Mouse (Mus musculus) midbrain, postnatal 0 days (tissue): ENCODE measurements around the gene Rora. TPM values are rescaled to one million over a fixed set of nuclear protein-coding genes. Genes with fewer than 3 reads are reported as not detected.

Experiments used
- ATAC-seq: fragments of 200-750 bp; cut with Nextera tagmentation; 2 replicates; pipeline ENCODE4 v1.8.0; 2017; ENCODE audit warnings: moderate number of reproducible peaks, mild to moderate bottlenecking, moderate TSS enrichment, moderate library complexity; ENCODE audit not compliant: low FRiP score
- DNase-seq: peaks from one replicate; pipeline ENCODE4 v3.0.0-alpha.2; 2015; ENCODE audit warnings: low spot score
- H3K27ac ChIP-seq: fragments of 300-500 bp; sonication (generic); 2 replicates; pipeline ENCODE4 v1.5.1; 2014; ENCODE audit warnings: low read depth, mild to moderate bottlenecking, low read length, mixed read lengths
- H3K27me3 ChIP-seq: fragments of 300-500 bp; sonication (generic); 2 replicates; pipeline ENCODE4 v1.6.1; 2014; ENCODE audit warnings: low read length, control low read depth, mixed read lengths; ENCODE audit not compliant: insufficient read depth
- H3K36me3 ChIP-seq: fragments of 300-500 bp; sonication (generic); 2 replicates; pipeline ENCODE4 v1.6.1; 2014; ENCODE audit warnings: low read length, control low read depth, mixed read lengths; ENCODE audit not compliant: insufficient read depth
- H3K4me1 ChIP-seq: fragments of 300-500 bp; sonication (generic); 2 replicates; pipeline ENCODE4 v1.6.1; 2014; ENCODE audit warnings: mild to moderate bottlenecking, control low read depth, antibody characterized with exemption, low read length, mixed read lengths; ENCODE audit not compliant: insufficient read depth
- H3K4me2 ChIP-seq: fragments of 300-500 bp; sonication (generic); 2 replicates; pipeline ENCODE4 v1.6.1; 2014; ENCODE audit warnings: low read depth, mild to moderate bottlenecking, low read length, mixed read lengths; ENCODE audit not compliant: poor library complexity, severe bottlenecking
- H3K4me3 ChIP-seq: fragments of 300-500 bp; sonication (generic); 2 replicates; pipeline ENCODE4 v1.5.1; 2014; ENCODE audit warnings: low read depth, mild to moderate bottlenecking, low read length, moderate library complexity
- H3K9ac ChIP-seq: fragments of 300-500 bp; sonication (generic); replicated peaks from 2 replicates; pipeline ENCODE4 v1.6.1; 2014; ENCODE audit warnings: mild to moderate bottlenecking, low read length, moderate library complexity, mixed read lengths; ENCODE audit not compliant: poor library complexity, severe bottlenecking
- H3K9me3 ChIP-seq: fragments of 300-500 bp; sonication (generic); 2 replicates; pipeline ENCODE4 v1.6.1; 2016; ENCODE audit warnings: low read length, control low read depth
- CTCF ChIP-seq: IDR thresholded peaks from 2 replicates; pipeline ENCODE4 v1.5.1; 2016; ENCODE audit warnings: antibody characterized with exemption, mild to moderate bottlenecking
- WGBS: fragments of 180-500 bp; shearing (Covaris S2); extraction: QIAGEN DNeasy Blood & Tissue Kit; methylation state at CpG from one replicate; pipeline ENCODE4 v1.1.7; 2014; 5-methylcytosine and 5-hydroxymethylcytosine counted together
- polyA plus RNA-seq: library from polyadenylated mRNA; unstranded; fragments of >200 nt; fragmentation: Nextera tagmentation; extraction: Ambion mirVana; gene quantifications from 2 replicates; pipeline ENCODE4 v1.2.1, GENCODE M21; 2015
- total RNA-seq: library from RNA; depleted of rRNA; stranded (reverse); fragments of >200 nt; gene quantifications from 2 replicates; pipeline ENCODE4 v1.2.3, GENCODE M21; 2014

Rora gene
- total and polyA plus RNA-seq, 2 experiments from 2014 or later, result 28.2 to 49.6 TPM

GRCm38 (mm10) chr9:69331790-69332189, 678.2 kb downstream of the Rora start:
- ATAC-seq (no peak), DNase-seq (no peak)
- no peak overlapping the region for H3K4me3 ChIP-seq
- H3K4me1 ChIP-seq, result no peaks in the 10 kb centered on the region
- no peaks in the 10 kb centered on the region for H3K27me3 ChIP-seq
- 90% methylated on average over 3 of the region's 3 CpGs for WGBS
- no peak overlapping the region for H3K9ac ChIP-seq
- no peaks in the 10 kb centered on the region for H3K9me3 ChIP-seq
- H3K36me3 ChIP-seq, result no peaks in the 10 kb centered on the region
- no peak for TF ChIP-seq CTCF
- no peak overlapping the region for H3K4me2 ChIP-seq
- H3K27ac ChIP-seq, result no peak overlapping the region

- DNase-seq (no peak), ATAC-seq (no peak)
- H3K27me3 ChIP-seq, result no peaks in the 10 kb centered on the region
- WGBS, result 82% methylated on average over 14 of the region's 14 CpGs
- H3K27ac ChIP-seq, result no peak overlapping the region
- H3K4me3 ChIP-seq, result no peak overlapping the region
- H3K9ac ChIP-seq, result no peak overlapping the region
- no peaks in the 10 kb centered on the region for H3K9me3 ChIP-seq
- H3K36me3 ChIP-seq, result no peaks in the 10 kb centered on the region
- H3K4me1 ChIP-seq, result no peaks in the 10 kb centered on the region
- TF ChIP-seq CTCF, result no peak
- H3K4me2 ChIP-seq, result no peak overlapping the region
Observed at GRCm38 (mm10) chr9:69332802-69333568, 679.4 kb downstream of the Rora start.

GRCm38 (mm10) chr9:69333654-69334053, 680.1 kb downstream of the Rora start:
- DNase-seq, result no peak
- no peak overlapping the region for H3K4me2 ChIP-seq
- no peak for TF ChIP-seq CTCF
- no peak overlapping the region for H3K27ac ChIP-seq
- H3K9me3 ChIP-seq, result no peaks in the 10 kb centered on the region
- ATAC-seq, result no peak
- WGBS, result 66% methylated on average over 4 of the region's 4 CpGs
- no peak overlapping the region for H3K4me3 ChIP-seq
- H3K27me3 ChIP-seq, result no peaks in the 10 kb centered on the region
- no peaks in the 10 kb centered on the region for H3K36me3 ChIP-seq
- H3K4me1 ChIP-seq, result no peaks in the 10 kb centered on the region
- no peak overlapping the region for H3K9ac ChIP-seq

DNA sequence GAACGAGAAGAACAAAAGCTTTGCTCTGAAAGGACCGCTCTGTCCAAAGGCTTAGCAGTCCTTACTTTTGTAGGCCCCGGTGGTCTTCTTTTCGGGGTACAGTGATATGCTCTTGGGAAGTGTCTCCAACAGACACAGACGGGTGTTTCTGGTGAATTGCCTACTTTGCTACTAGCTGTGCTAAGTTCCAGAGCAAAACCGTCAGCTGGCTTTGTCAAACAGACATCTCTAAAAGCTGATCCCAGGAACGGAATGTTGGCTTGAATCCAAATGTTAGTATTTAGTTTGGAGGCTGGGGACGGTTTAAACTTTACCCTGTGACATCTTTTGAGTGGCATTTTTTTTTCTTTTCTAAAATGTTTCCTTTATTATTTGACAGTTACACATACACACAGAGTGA, 680.5 kb downstream of the Rora start:
- H3K27ac ChIP-seq, result no peak overlapping the region
- no peak overlapping the region for H3K4me2 ChIP-seq
- TF ChIP-seq CTCF, result no peak
- no peak overlapping the region for H3K4me3 ChIP-seq
- no peaks in the 10 kb centered on the region for H3K27me3 ChIP-seq
- no peak overlapping the region for H3K9ac ChIP-seq
- peak; percentile 25 for DNase-seq
- 49% methylated on average over 8 of the region's 8 CpGs for WGBS
- H3K36me3 ChIP-seq, result no peaks in the 10 kb centered on the region
- no peaks in the 10 kb centered on the region for H3K9me3 ChIP-seq
- no peak for ATAC-seq
- H3K4me1 ChIP-seq, result no peaks in the 10 kb centered on the region

GRCm38 (mm10) chr9:69336063-69336462, 682.5 kb downstream of the Rora start:
- H3K4me3 ChIP-seq, result no peak overlapping the region
- H3K27ac ChIP-seq, result no peak overlapping the region
- DNase-seq, result no peak
- no peak overlapping the region for H3K9ac ChIP-seq
- no peak for TF ChIP-seq CTCF
- H3K36me3 ChIP-seq, result no peaks in the 10 kb centered on the region
- H3K4me1 ChIP-seq, result no peaks in the 10 kb centered on the region
- ATAC-seq, result no peak
- no peaks in the 10 kb centered on the region for H3K27me3 ChIP-seq
- H3K9me3 ChIP-seq, result no peaks in the 10 kb centered on the region
- WGBS, result 93% methylated on average over 6 of the region's 6 CpGs
- no peak overlapping the region for H3K4me2 ChIP-seq

DNA sequence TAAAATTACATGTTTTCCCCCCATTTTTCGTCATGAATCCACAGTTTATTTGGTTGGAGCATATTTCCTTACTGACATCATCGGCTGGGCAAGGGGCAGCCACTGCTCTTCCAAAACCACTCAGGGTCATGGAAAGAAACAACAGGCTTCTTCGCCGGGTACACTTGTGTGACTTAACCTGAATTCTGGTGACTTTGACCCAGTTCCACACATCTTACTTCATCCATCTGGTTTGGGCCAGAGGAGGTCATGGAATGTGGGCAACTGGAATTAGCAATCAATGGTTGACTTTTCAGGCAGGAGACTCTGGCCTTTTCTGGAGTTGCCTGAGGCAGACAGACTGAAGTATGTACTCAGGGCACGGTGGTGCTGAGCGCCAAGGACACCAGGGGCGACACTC, 685.6 kb downstream of the Rora start:
- no peak for TF ChIP-seq CTCF
- H3K36me3 ChIP-seq, result no peaks in the 10 kb centered on the region
- 88% methylated on average over 7 of the region's 7 CpGs for WGBS
- no peak overlapping the region for H3K4me2 ChIP-seq
- no peak overlapping the region for H3K27ac ChIP-seq
- ATAC-seq, result no peak
- no peaks in the 10 kb centered on the region for H3K27me3 ChIP-seq
- no peak for DNase-seq
- no peak overlapping the region for H3K9ac ChIP-seq
- H3K9me3 ChIP-seq, result no peaks in the 10 kb centered on the region
- H3K4me3 ChIP-seq, result no peak overlapping the region
- H3K4me1 ChIP-seq, result 0 out of 2 replicates have a peak, but pooled peaks cover 5% of the 10 kb centered on the region
